Mouse (Mus musculus) adrenal gland, adult (tissue): ENCODE data around the gene Kcne1.
A peak's percentile ranks its signal among the peaks of the same experiment; 100 is the strongest.

Source experiments
- DNase-seq, 2 experiments: peaks; one replicate each; pipeline ENCODE4 v3.0.0; 2022 to 2023; ENCODE audit warnings: low spot score in 1 of 2; ENCODE audit not compliant: inconsistent age in 2 of 2

The Kcne1 gene

GRCm38 (mm10) chr16:92309126-92309525, 50.1 kb downstream of the Kcne1 start:
- DNase-seq, result peak in 1 of 2 experiments; percentile 39

- peak in 1 of 2 experiments; percentile 57 for DNase-seq
Observed at GRCm38 (mm10) chr16:92307947-92308346, 51.3 kb downstream of the Kcne1 start.

GRCm38 (mm10) chr16:92305519-92305918, 53.7 kb downstream of the Kcne1 start:
- peak in 1 of 2 experiments; percentile 42 for DNase-seq

GRCm38 (mm10) chr16:92302506-92302905, 56.8 kb downstream of the Kcne1 start:
- peak in 1 of 2 experiments; percentile 60 for DNase-seq

GRCm38 (mm10) chr16:92301989-92302388, 57.3 kb downstream of the Kcne1 start:
- peak in 1 of 2 experiments; percentile 76 for DNase-seq

GRCm38 (mm10) chr16:92301412-92301806, 57.9 kb downstream of the Kcne1 start:
- DNase-seq, result no peak

- peak; percentile 95 to 98 for DNase-seq
Observed at GRCm38 (mm10) chr16:92300649-92301411, 58.4 kb downstream of the Kcne1 start, which contains the start of gene Smim11. Gene Smim11, plus strand, starts transcription at chr16:92301286.
